Mouse (Mus musculus) E14TG2a.4 (cell line): ENCODE data around the gene Spib.

Experiments
- CTCF ChIP-seq: conservative IDR thresholded peaks from 2 replicates; pipeline ENCODE4 v1.5.1; 2014; ENCODE audit warnings: low read length
- NANOG ChIP-seq: IDR thresholded peaks from 2 replicates; pipeline ENCODE4 v1.6.1; 2014; ENCODE audit warnings: borderline replicate concordance, low read length, mixed read lengths
- POU5F1 ChIP-seq: IDR thresholded peaks from 2 replicates; pipeline ENCODE4 v1.6.1; 2014; ENCODE audit warnings: low read length, borderline replicate concordance

DNA sequence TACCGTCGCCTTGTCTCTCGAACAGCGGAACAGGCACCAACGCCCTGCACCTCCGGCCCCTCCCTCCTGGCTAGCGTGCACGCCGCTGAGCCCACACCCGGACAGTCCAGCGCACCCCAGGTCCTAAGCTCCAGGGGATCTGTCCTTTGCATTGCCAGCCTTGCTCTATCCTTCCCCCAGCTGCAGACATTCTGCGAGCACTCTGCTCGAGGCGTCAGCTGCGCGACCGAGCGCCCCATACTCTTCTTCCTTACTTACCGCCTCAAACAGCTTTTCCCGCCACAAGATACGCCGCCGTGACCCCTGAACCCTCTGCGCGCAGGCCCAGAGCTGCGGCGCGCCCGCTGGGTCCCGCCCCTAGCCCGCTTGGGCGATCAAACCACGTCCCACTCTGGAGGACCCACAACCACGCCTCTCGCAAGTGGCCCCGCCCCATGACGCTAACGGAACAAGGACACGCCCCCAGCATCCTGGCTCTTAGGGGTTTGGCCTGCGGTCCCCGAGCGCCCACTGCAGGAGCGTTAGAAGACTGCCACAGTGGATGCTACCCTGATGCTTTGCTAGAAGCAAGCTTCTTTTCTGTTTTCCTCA, 16.7 kb upstream of the Spib start, which contains the start of gene Pold1:
- peak; percentile 72 for TF ChIP-seq CTCF
- no peak for TF ChIP-seq NANOG
- no peak for TF ChIP-seq POU5F1
